25 mouse cellular contexts compared by ENCODE assay signal in genomic region chr9:106613951-106614350, GRCm38 (mm10). TPM values are rescaled to one million over a fixed set of nuclear protein-coding genes. Genes with fewer than 3 reads are reported as not detected.
DNase-seq lines count a peak whose midpoint lies in the region; ATAC-seq lines count a peak whose summit lies in the region.
"Had no signal": no experiment of that assay in that cellular context is flagged by ENCODE, and none has a peak within 500 bp of the region (broad histone marks: within the 10 kb centered on the region; RNA-seq: fewer than 3 reads in every experiment).

No protein-coding gene starts in this region.

- no peaks in the 10 kb centered on the region for H3K27me3 ChIP-seq in midbrain, embryonic 11.5 days (ENCODE audit: control insufficient read depth, insufficient read depth, low read length)
- H3K27me3 ChIP-seq in midbrain, embryonic 13.5 days: no peaks in the 10 kb centered on the region

- no peak overlapping the region for H3K4me2 ChIP-seq in midbrain, embryonic 11.5 days
- no peak overlapping the region for H3K4me2 ChIP-seq in midbrain, embryonic 13.5 days (replicated peaks)

- no peaks in the 10 kb centered on the region for H3K36me3 ChIP-seq in midbrain, embryonic 11.5 days (ENCODE audit: control insufficient read depth, insufficient read depth, low read length)
- no peaks in the 10 kb centered on the region for H3K36me3 ChIP-seq in midbrain, embryonic 13.5 days
- H3K36me3 ChIP-seq: G1E had no signal

- no peaks in the 10 kb centered on the region for H3K9me3 ChIP-seq in midbrain, embryonic 11.5 days (ENCODE audit: control insufficient read depth, low read length)
- no peaks in the 10 kb centered on the region for H3K9me3 ChIP-seq in midbrain, embryonic 13.5 days
- H3K9me3 ChIP-seq: G1E had no signal

- H3K9ac ChIP-seq in midbrain, embryonic 11.5 days (ENCODE audit: low read length): no peak overlapping the region
- no peak overlapping the region for H3K9ac ChIP-seq in midbrain, embryonic 13.5 days (replicated peaks)

- ATAC-seq in midbrain, embryonic 11.5 days (ENCODE audit: low FRiP score): no peak
- no peak for ATAC-seq in midbrain, embryonic 13.5 days
- ATAC-seq: activated CD4-positive, CD25-positive, alpha-beta regulatory T cell, adult 4 months; CD4-positive, CD25-positive, alpha-beta regulatory T cell, adult 4 months; Patski had no signal

- H3K27ac ChIP-seq in midbrain, embryonic 11.5 days (ENCODE audit: low read depth, low read length): no peak overlapping the region
- no peak overlapping the region for H3K27ac ChIP-seq in midbrain, embryonic 13.5 days

- peak; percentile 54 for DNase-seq in heart, adult 11 months
- no peak for DNase-seq in heart, adult 8-10 months (ENCODE audit: low spot score)
- DNase-seq in midbrain, embryonic 11.5 days (ENCODE audit: low spot score, missing footprints): peak; percentile 81
- DNase-seq: adrenal gland, adult 2 months; adrenal gland, adult 8-10 months; adrenal gland, postnatal 10 days; adrenal gland, postnatal 14 days; adrenal gland, postnatal 25 days; adrenal gland, postnatal 36 days; B cell, adult 2 months; cerebellum, adult 11 months; cerebellum, adult 11-12 months; cerebellum, adult 18-20 months had no signal

- H3K4me3 ChIP-seq in midbrain, embryonic 11.5 days (ENCODE audit: low read depth, low read length): no peak overlapping the region
- H3K4me3 ChIP-seq in midbrain, embryonic 13.5 days (replicated peaks): no peak overlapping the region

- 74% methylated on average over 2 of the region's 2 CpGs for WGBS in midbrain, embryonic 11.5 days
- 73% methylated on average over 2 of the region's 2 CpGs for WGBS in midbrain, embryonic 13.5 days

- H3K4me1 ChIP-seq in midbrain, embryonic 11.5 days (ENCODE audit: control insufficient read depth, insufficient read depth, low read length): no peaks in the 10 kb centered on the region
- H3K4me1 ChIP-seq in midbrain, embryonic 13.5 days (replicated peaks): no peaks in the 10 kb centered on the region

RNA-seq across cellular contexts. Expression of gene Iqcf6, which starts 12.4 kb away (rescaled TPM):
- not detected for total RNA-seq in heart, adult 8-10 months (2022)
- not detected in 2 replicates for polyA plus RNA-seq in midbrain, embryonic 11.5 days (2014; fragmentation: Nextera tagmentation; extraction: Ambion mirVana)
- polyA plus RNA-seq in midbrain, embryonic 13.5 days (2015; fragmentation: Nextera tagmentation; extraction: Ambion mirVana): not detected in 2 replicates
- total RNA-seq: adrenal gland, adult 18-20 months; adrenal gland, adult 2 months; adrenal gland, adult 8-10 months; adrenal gland, postnatal 10 days; adrenal gland, postnatal 14 days; adrenal gland, postnatal 25 days; adrenal gland, postnatal 36 days; adrenal gland, postnatal 4 days; CH12.LX; ES-E14; G1E; MEL had no signal
- polyA plus RNA-seq: activated CD4-positive, CD25-positive, alpha-beta regulatory T cell, adult 4 months; adrenal gland, adult 2 months; brain, embryonic 14.5 days; C2C12; CD4-positive, CD25-positive, alpha-beta regulatory T cell, adult 4 months; G1E; Patski had no signal

RNA-seq across cellular contexts. Expression of gene Grm2, which starts 41.9 kb away (rescaled TPM):
- total RNA-seq in heart, adult 8-10 months (2022): not detected
- 15.5 and 16.4 TPM in 2 replicates for polyA plus RNA-seq in midbrain, embryonic 11.5 days (2014; fragmentation: Nextera tagmentation; extraction: Ambion mirVana)
- 7.7 and 9.6 TPM in 2 replicates for polyA plus RNA-seq in midbrain, embryonic 13.5 days (2015; fragmentation: Nextera tagmentation; extraction: Ambion mirVana)
- total RNA-seq: adrenal gland, adult 18-20 months; adrenal gland, adult 2 months; adrenal gland, adult 8-10 months; adrenal gland, postnatal 10 days; adrenal gland, postnatal 14 days; adrenal gland, postnatal 25 days; adrenal gland, postnatal 36 days; CH12.LX; MEL had no signal
- polyA plus RNA-seq: adrenal gland, adult 2 months; C2C12; CD4-positive, CD25-positive, alpha-beta regulatory T cell, adult 4 months; G1E; Patski had no signal

RNA-seq across cellular contexts. Expression of gene Iqcf4, which starts 43.2 kb away (rescaled TPM):
- total RNA-seq in heart, adult 8-10 months (2022): not detected
- polyA plus RNA-seq in midbrain, embryonic 11.5 days (2014; fragmentation: Nextera tagmentation; extraction: Ambion mirVana): not detected in 2 replicates
- polyA plus RNA-seq in midbrain, embryonic 13.5 days (2015; fragmentation: Nextera tagmentation; extraction: Ambion mirVana): not detected in 2 replicates
- total RNA-seq: adrenal gland, adult 18-20 months; adrenal gland, adult 2 months; adrenal gland, adult 8-10 months; adrenal gland, postnatal 10 days; adrenal gland, postnatal 14 days; adrenal gland, postnatal 25 days; adrenal gland, postnatal 36 days; adrenal gland, postnatal 4 days; CH12.LX; ES-E14; G1E; MEL had no signal
- polyA plus RNA-seq: activated CD4-positive, CD25-positive, alpha-beta regulatory T cell, adult 4 months; adrenal gland, adult 2 months; brain, embryonic 14.5 days; C2C12; CD4-positive, CD25-positive, alpha-beta regulatory T cell, adult 4 months; G1E; Patski had no signal

RNA-seq across cellular contexts. Expression of gene Iqcf3, which starts 52.5 kb away (rescaled TPM):
- not detected for total RNA-seq in heart, adult 8-10 months (2022)
- polyA plus RNA-seq in midbrain, embryonic 11.5 days (2014; fragmentation: Nextera tagmentation; extraction: Ambion mirVana): not detected in 2 replicates
- not detected in 2 replicates for polyA plus RNA-seq in midbrain, embryonic 13.5 days (2015; fragmentation: Nextera tagmentation; extraction: Ambion mirVana)
- total RNA-seq: adrenal gland, adult 18-20 months; adrenal gland, adult 2 months; adrenal gland, adult 8-10 months; adrenal gland, postnatal 10 days; adrenal gland, postnatal 14 days; adrenal gland, postnatal 25 days; adrenal gland, postnatal 36 days; adrenal gland, postnatal 4 days; CH12.LX; ES-E14; G1E; MEL had no signal
- polyA plus RNA-seq: activated CD4-positive, CD25-positive, alpha-beta regulatory T cell, adult 4 months; adrenal gland, adult 2 months; brain, embryonic 14.5 days; C2C12; CD4-positive, CD25-positive, alpha-beta regulatory T cell, adult 4 months; G1E; Patski had no signal
